Comparison of ENCODE assay signal across 10 mouse cellular contexts in genomic region chr7:84449066-84449465, GRCm38 (mm10). TPM values are rescaled to one million over a fixed set of nuclear protein-coding genes. Genes with fewer than 3 reads are reported as not detected.
DNase-seq lines count a peak whose midpoint lies in the region; ATAC-seq lines count a peak whose summit lies in the region.
"Had no signal": no experiment of that assay in that cellular context is flagged by ENCODE, and none has a peak within 500 bp of the region (broad histone marks: within the 10 kb centered on the region; RNA-seq: fewer than 3 reads in every experiment).

No protein-coding gene starts in this region.

- no peak overlapping the region for H3K4me2 ChIP-seq in intestine, embryonic 15.5 days (replicated peaks)
- H3K4me2 ChIP-seq: embryonic facial prominence, embryonic 12.5 days had no signal

- peak; percentile 15 for DNase-seq in kidney, postnatal 10 days
- DNase-seq in kidney, adult 11 months: no peak
- peak; percentile 40 to 63 for DNase-seq in frontal cortex, postnatal 10 days (ENCODE audit: low spot score in 2 of 2)
- DNase-seq in left cerebral cortex, postnatal 10 days (ENCODE audit: extremely low spot score in 1 of 2, low spot score in 2 of 2): peak; percentile 48 to 70
- DNase-seq in right cerebral cortex, postnatal 25 days: peak; percentile 61
- no peak for DNase-seq in limb, embryonic 10.5 days (ENCODE audit: low spot score)
- DNase-seq in heart, adult 9 months (ENCODE audit: low spot score in 2 of 2): no peak

- WGBS in limb, embryonic 10.5 days: 73% methylated on average over 2 of the region's 2 CpGs
- WGBS in intestine, embryonic 15.5 days: 72% methylated on average over 2 of the region's 2 CpGs

- no peaks in the 10 kb centered on the region for H3K4me1 ChIP-seq in limb, embryonic 10.5 days
- no peaks in the 10 kb centered on the region for H3K4me1 ChIP-seq in intestine, embryonic 15.5 days (replicated peaks)
- H3K4me1 ChIP-seq: embryonic facial prominence, embryonic 12.5 days had no signal

- ATAC-seq in intestine, embryonic 15.5 days: no peak

- no peak overlapping the region for H3K9ac ChIP-seq in intestine, embryonic 15.5 days
- H3K9ac ChIP-seq: embryonic facial prominence, embryonic 12.5 days had no signal

- no peaks in the 10 kb centered on the region for H3K36me3 ChIP-seq in limb, embryonic 10.5 days
- no peaks in the 10 kb centered on the region for H3K36me3 ChIP-seq in intestine, embryonic 15.5 days
- H3K36me3 ChIP-seq: embryonic facial prominence, embryonic 12.5 days had no signal

- H3K4me3 ChIP-seq in limb, embryonic 10.5 days: no peak overlapping the region
- H3K4me3 ChIP-seq in intestine, embryonic 15.5 days (replicated peaks): no peak overlapping the region
- H3K4me3 ChIP-seq: embryonic facial prominence, embryonic 12.5 days had no signal

- H3K27me3 ChIP-seq in limb, embryonic 10.5 days (ENCODE audit: low read depth, poor library complexity, severe bottlenecking): no peaks in the 10 kb centered on the region
- H3K27me3 ChIP-seq in intestine, embryonic 15.5 days (replicated peaks): no peaks in the 10 kb centered on the region
- H3K27me3 ChIP-seq: embryonic facial prominence, embryonic 12.5 days had no signal

- H3K9me3 ChIP-seq in limb, embryonic 10.5 days (replicated peaks): no peaks in the 10 kb centered on the region
- no peaks in the 10 kb centered on the region for H3K9me3 ChIP-seq in intestine, embryonic 15.5 days
- H3K9me3 ChIP-seq: embryonic facial prominence, embryonic 12.5 days had no signal

- intact Hi-C loops in left cerebral cortex, postnatal 10 days (cut with DNase I): no loop called here

- no peak overlapping the region for H3K27ac ChIP-seq in limb, embryonic 10.5 days
- H3K27ac ChIP-seq in intestine, embryonic 15.5 days: no peak overlapping the region
- H3K27ac ChIP-seq: embryonic facial prominence, embryonic 12.5 days had no signal

RNA-seq across cellular contexts. Expression of gene Arnt2, which starts 39.1 kb away (rescaled TPM):
- total RNA-seq in left cerebral cortex, postnatal 10 days (2021): 100 to 1,000 TPM; 172 to 181 TPM
- 14.4 and 18.4 TPM in 2 replicates for polyA plus RNA-seq in limb, embryonic 10.5 days (2016; fragmentation: Nextera tagmentation; extraction: Ambion mirVana)
- 3.4 and 3.8 TPM in 2 replicates for polyA plus RNA-seq in intestine, embryonic 15.5 days (2015; fragmentation: Nextera tagmentation; extraction: Ambion mirVana)
- total RNA-seq: hematopoietic stem cell, adult 5-6 weeks had no signal

Comparison
In these comparisons a context has a peak if more than half of its experiments do, and no peak if none do; other contexts are left out.
1. DNase-seq: peak in kidney, postnatal 10 days (single experiment), frontal cortex, postnatal 10 days (2 of 2), left cerebral cortex, postnatal 10 days (2 of 2) and right cerebral cortex, postnatal 25 days (single experiment); none in kidney, adult 11 months (single experiment), limb, embryonic 10.5 days (single experiment) and heart, adult 9 months (0 of 2).